44 mouse cellular contexts compared by ENCODE assay signal in the genomic region with DNA sequence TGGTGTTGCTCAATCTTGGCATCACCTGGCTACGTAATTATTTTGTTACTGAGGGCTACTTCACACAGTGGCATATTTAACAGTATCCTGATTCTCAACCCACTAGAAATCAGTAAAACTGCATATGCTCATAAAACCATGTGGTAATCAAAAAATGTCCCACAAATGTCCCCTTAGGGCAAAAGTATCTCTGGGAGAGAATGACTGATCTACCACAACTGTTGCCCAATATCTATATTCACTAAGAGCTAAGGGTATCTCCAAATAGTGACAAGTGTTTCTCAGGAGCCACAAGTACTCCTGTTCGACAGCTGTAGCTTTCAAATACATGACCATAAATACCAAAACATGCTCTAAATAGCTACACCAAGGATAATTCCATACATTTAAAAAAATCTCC. TPM values are rescaled to one million over a fixed set of nuclear protein-coding genes. Genes with fewer than 3 reads are reported as not detected.
"Had no signal": no experiment of that assay in that cellular context is flagged by ENCODE, and none has a peak within 500 bp of the region (broad histone marks: within the 10 kb centered on the region; RNA-seq: fewer than 3 reads in every experiment).

No protein-coding gene starts in this region.

- ATAC-seq: hindbrain, embryonic 16.5 days; hindbrain, postnatal 0 days; inflammation-experienced regulatory T-cells, adult 6 months; intestine, embryonic 15.5 days; intestine, embryonic 16.5 days; intestine, postnatal 0 days had no signal

- H3K4me3 ChIP-seq: heart, embryonic 12.5 days; heart, embryonic 13.5 days; heart, embryonic 15.5 days; hindbrain, embryonic 10.5 days; hindbrain, embryonic 12.5 days; hindbrain, embryonic 13.5 days; hindbrain, embryonic 15.5 days; intestine, embryonic 15.5 days; kidney, embryonic 15.5 days; layer of hippocampus, adult 2 months; left cerebral cortex, adult 2 months had no signal

- H3K36me3 ChIP-seq: heart, embryonic 12.5 days; heart, embryonic 15.5 days; hindbrain, embryonic 10.5 days; hindbrain, embryonic 12.5 days; hindbrain, embryonic 13.5 days; hindbrain, embryonic 15.5 days; intestine, embryonic 15.5 days; kidney, embryonic 15.5 days had no signal

- DNase-seq: heart, postnatal 10 days; heart, postnatal 36 days; heart, postnatal 4 days; kidney, adult 11 months; kidney, adult 18-20 months; kidney, adult 2 months; kidney, adult 8-10 months; kidney, adult 9 months; kidney, postnatal 10 days; kidney, postnatal 14 days; kidney, postnatal 25 days; kidney, postnatal 36 days; kidney, postnatal 4 days; layer of hippocampus, adult 9-11 months; layer of hippocampus, postnatal 36 days had no signal

- H3K27me3 ChIP-seq: heart, embryonic 12.5 days; heart, embryonic 13.5 days; heart, embryonic 15.5 days; hindbrain, embryonic 12.5 days; hindbrain, embryonic 13.5 days; hindbrain, embryonic 15.5 days; intestine, embryonic 15.5 days; kidney, embryonic 15.5 days had no signal

- H3K4me2 ChIP-seq: heart, embryonic 11.5 days; heart, embryonic 12.5 days; heart, embryonic 13.5 days; heart, embryonic 15.5 days; hindbrain, embryonic 12.5 days; hindbrain, embryonic 13.5 days; hindbrain, embryonic 14.5 days; hindbrain, embryonic 15.5 days; intestine, embryonic 15.5 days; kidney, embryonic 15.5 days had no signal

RNA-seq across cellular contexts. Expression of a gene that starts 48.4 kb away (rescaled TPM):
- total RNA-seq: heart, postnatal 10 days; heart, postnatal 25 days; heart, postnatal 36 days; heart, postnatal 4 days; hematopoietic stem cell, adult 5-6 weeks; hindbrain, postnatal 0 days; layer of hippocampus, adult 18-20 months; layer of hippocampus, adult 2 months; layer of hippocampus, adult 8-10 months; layer of hippocampus, postnatal 10 days; layer of hippocampus, postnatal 14 days; layer of hippocampus, postnatal 25 days; layer of hippocampus, postnatal 36 days; left cerebral cortex, adult 18-20 months; left cerebral cortex, adult 2 months had no signal
- polyA plus RNA-seq: heart, embryonic 11.5 days; heart, embryonic 12.5 days; heart, embryonic 13.5 days; heart, embryonic 14.5 days; heart, embryonic 15.5 days; heart, postnatal 0 days; hindbrain, embryonic 10.5 days; hindbrain, embryonic 11.5 days; hindbrain, embryonic 12.5 days; hindbrain, embryonic 13.5 days; hindbrain, embryonic 14.5 days; hindbrain, embryonic 15.5 days; hindbrain, postnatal 0 days had no signal
